Mouse (Mus musculus): Measurements from ENCODE around the gene Cdc25b. TPM values are rescaled to one million over a fixed set of nuclear protein-coding genes. Genes with fewer than 3 reads are reported as not detected.

Gene Cdc25b
- total and polyA plus RNA-seq, 2 experiments from 2014 or later, result 15.0 to 15.3 TPM

DNA sequence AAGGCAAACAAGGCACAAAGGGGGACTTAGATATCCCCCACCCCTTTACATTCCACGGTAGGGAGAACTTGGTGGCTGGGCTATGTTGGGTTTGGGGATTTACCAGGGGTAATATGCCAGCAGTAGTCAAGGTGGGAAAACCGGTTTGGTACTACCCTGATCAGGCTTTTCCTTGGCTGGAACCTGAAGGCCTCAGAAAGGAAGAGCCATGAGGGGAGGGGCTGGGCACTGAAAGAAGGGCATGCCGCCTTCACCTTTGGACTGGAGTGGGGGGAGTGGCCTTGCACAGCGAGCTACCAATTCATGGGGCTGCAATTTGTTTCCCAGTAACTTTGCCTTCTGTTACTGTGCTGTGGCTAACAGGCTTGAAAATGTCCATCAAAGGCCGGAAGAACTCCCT is 10.3 kb upstream of the Cdc25b start:
- 64% methylated on average over 5 of the region's 5 CpGs for WGBS
- H3K4me2 ChIP-seq (ENCODE audit: low read depth, low read length), result 0 out of 2 replicates have a peak overlapping the region, but pooled peaks have one; percentile 92
- H3K27ac ChIP-seq (ENCODE audit: low read depth), result 0 out of 2 replicates have a peak overlapping the region, but pooled peaks have one; percentile 1
- peaks cover 6% of the 10 kb centered on the region for H3K27me3 ChIP-seq (ENCODE audit: control insufficient read depth, insufficient read depth, low read length)
- H3K9ac ChIP-seq (replicated peaks; ENCODE audit: low read depth, low read length), result no peak overlapping the region
- peaks cover 38% of the 10 kb centered on the region for H3K4me1 ChIP-seq (ENCODE audit: control insufficient read depth, insufficient read depth)
- TF ChIP-seq CTCF (IDR thresholded peaks at IDR 0.05; ENCODE audit: low read depth) (no peak), EP300 (IDR thresholded peaks at IDR 0.05; ENCODE audit: low read depth) (no peak)
- no peak for DNase-seq (ENCODE audit: low spot score)
- no peak overlapping the region for H3K4me3 ChIP-seq (ENCODE audit: low read depth, low read length)
- no peak for ATAC-seq (ENCODE audit: insufficient read depth, low read depth)
- peaks cover 15% of the 10 kb centered on the region; the same call in 1 of the 2 replicates for H3K36me3 ChIP-seq (replicated peaks; ENCODE audit: control insufficient read depth, insufficient read depth, low read length)
- H3K9me3 ChIP-seq (replicated peaks; ENCODE audit: control insufficient read depth, low read length), result no peaks in the 10 kb centered on the region

DNA sequence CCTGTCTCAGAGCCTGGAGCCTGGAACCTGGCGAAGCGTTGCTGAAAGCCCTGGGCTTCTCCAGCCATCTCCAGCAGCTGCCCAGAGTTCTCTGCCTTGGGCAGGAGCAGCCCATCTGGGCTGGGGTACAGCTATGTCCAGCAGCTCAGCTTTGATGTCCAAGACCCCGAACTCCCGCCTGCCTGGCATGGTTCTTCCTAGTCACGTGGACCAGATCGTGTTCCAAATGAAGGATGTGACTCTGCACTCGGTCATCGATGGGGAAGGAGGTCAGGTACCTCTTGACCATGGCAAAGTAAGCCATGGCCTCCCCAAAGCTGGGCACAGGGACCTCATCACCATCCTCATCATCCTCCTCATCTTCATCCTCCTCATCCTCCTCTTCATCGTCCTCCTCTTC is 8.8 kb upstream of the Cdc25b start:
- H3K4me1 ChIP-seq (ENCODE audit: control insufficient read depth, insufficient read depth), result peaks cover 38% of the 10 kb centered on the region
- H3K4me2 ChIP-seq (ENCODE audit: low read depth, low read length), result peak overlapping the region; percentile 92
- H3K27me3 ChIP-seq (ENCODE audit: control insufficient read depth, insufficient read depth, low read length), result no peaks in the 10 kb centered on the region
- 87% methylated on average over 9 of the region's 9 CpGs for WGBS
- peaks cover 10% of the 10 kb centered on the region; the same call in 1 of the 2 replicates for H3K36me3 ChIP-seq (replicated peaks; ENCODE audit: control insufficient read depth, insufficient read depth, low read length)
- no peaks in the 10 kb centered on the region for H3K9me3 ChIP-seq (replicated peaks; ENCODE audit: control insufficient read depth, low read length)
- H3K4me3 ChIP-seq (ENCODE audit: low read depth, low read length), result peak overlapping the region; percentile 70; the same call in 1 of the 2 replicates
- ATAC-seq (ENCODE audit: insufficient read depth, low read depth) (no peak), DNase-seq (ENCODE audit: low spot score) (no peak)
- no peak overlapping the region for H3K27ac ChIP-seq (ENCODE audit: low read depth)
- TF ChIP-seq EP300 (IDR thresholded peaks at IDR 0.05; ENCODE audit: low read depth) (no peak), CTCF (IDR thresholded peaks at IDR 0.05; ENCODE audit: low read depth) (no peak)
- H3K9ac ChIP-seq (replicated peaks; ENCODE audit: low read depth, low read length), result no peak overlapping the region; the same call in 1 of the 2 replicates

DNA sequence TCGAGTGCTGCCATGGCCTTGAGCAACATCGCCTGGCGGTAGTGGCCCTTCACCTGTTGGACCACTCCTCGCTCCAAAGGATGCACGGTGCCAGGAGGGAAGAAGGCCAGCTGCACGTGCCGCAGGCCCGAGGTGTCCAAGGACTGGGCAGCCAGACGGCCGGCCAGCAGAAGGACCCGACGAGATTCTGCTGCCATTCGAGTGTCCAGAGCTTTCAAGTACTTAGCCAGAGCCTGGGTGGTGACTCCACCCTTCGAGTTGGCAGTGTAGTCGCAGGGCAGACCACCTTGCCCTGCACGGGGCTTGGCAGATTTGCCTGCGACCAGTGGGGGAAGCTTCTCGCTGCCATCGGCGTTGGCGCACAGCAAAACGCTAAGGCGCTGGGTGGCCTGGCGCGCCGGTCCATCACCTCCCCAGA is 7.9 kb upstream of the Cdc25b start:
- peak overlapping the region; percentile 97 for H3K9ac ChIP-seq (replicated peaks; ENCODE audit: low read depth, low read length)
- ATAC-seq (ENCODE audit: insufficient read depth, low read depth), result no peak
- 28% methylated on average over 26 of the region's 26 CpGs for WGBS
- H3K27ac ChIP-seq (ENCODE audit: low read depth), result peak overlapping the region; percentile 95; the same call in 1 of the 2 replicates
- peaks cover 38% of the 10 kb centered on the region for H3K4me1 ChIP-seq (ENCODE audit: control insufficient read depth, insufficient read depth)
- peak overlapping the region; percentile 70 for H3K4me3 ChIP-seq (ENCODE audit: low read depth, low read length)
- TF ChIP-seq EP300 (IDR thresholded peaks at IDR 0.05; ENCODE audit: low read depth) (no peak), CTCF (IDR thresholded peaks at IDR 0.05; ENCODE audit: low read depth) (no peak)
- no peaks in the 10 kb centered on the region for H3K27me3 ChIP-seq (ENCODE audit: control insufficient read depth, insufficient read depth, low read length)
- H3K4me2 ChIP-seq (ENCODE audit: low read depth, low read length), result peak overlapping the region; percentile 92
- H3K9me3 ChIP-seq (replicated peaks; ENCODE audit: control insufficient read depth, low read length), result no peaks in the 10 kb centered on the region
- no peak for DNase-seq (ENCODE audit: low spot score)
- peaks cover 10% of the 10 kb centered on the region; the same call in 1 of the 2 replicates for H3K36me3 ChIP-seq (replicated peaks; ENCODE audit: control insufficient read depth, insufficient read depth, low read length)

DNA sequence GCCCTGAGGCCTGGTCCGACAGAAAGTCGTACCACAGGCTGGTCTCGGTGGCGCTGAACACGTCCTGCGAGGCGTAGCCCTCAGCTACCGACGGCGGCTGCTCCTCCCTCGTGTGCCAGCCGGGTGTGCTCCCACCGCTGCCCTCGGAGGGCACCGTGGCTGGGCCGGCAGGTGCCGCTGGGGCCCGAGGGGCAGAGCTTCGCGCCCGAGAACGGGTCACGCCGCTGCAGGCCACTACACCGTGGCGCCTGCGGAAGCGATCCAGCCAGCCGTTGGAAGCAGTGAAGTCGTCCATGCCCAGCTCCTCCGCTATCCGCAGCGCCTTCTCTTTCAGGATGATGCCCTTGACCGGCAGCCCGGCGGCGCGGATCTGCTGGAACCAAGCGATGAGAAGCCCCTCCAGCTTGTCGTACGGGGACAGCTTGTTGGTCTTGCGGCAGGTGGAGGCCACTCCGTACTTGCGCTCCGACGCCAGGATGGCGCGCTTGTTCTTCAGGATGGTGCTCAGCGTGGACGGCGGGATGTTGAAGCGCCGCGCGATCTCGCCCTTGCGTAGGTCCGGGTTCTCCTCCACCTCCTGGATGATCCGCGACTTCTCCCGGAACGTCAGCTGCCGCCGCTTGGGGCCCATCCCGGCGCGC is 7.4 kb upstream of the Cdc25b start:
- Histone ChIP-seq H3K27ac (ENCODE audit: low read depth) (peak overlapping the region; percentile 95), H3K9ac (replicated peaks; ENCODE audit: low read depth, low read length) (peak overlapping the region; percentile 97), H3K36me3 (replicated peaks; ENCODE audit: control insufficient read depth, insufficient read depth, low read length) (peaks cover 10% of the 10 kb centered on the region; the same call in 1 of the 2 replicates), H3K4me1 (ENCODE audit: control insufficient read depth, insufficient read depth) (peaks cover 36% of the 10 kb centered on the region), H3K4me3 (ENCODE audit: low read depth, low read length) (peak overlapping the region; percentile 70), H3K27me3 (ENCODE audit: control insufficient read depth, insufficient read depth, low read length) (no peaks in the 10 kb centered on the region), H3K4me2 (ENCODE audit: low read depth, low read length) (peak overlapping the region; percentile 92), H3K9me3 (replicated peaks; ENCODE audit: control insufficient read depth, low read length) (no peaks in the 10 kb centered on the region)
- TF ChIP-seq EP300 (IDR thresholded peaks at IDR 0.05; ENCODE audit: low read depth), result no peak
- ATAC-seq (ENCODE audit: insufficient read depth, low read depth) (peak; percentile 69), DNase-seq (ENCODE audit: low spot score) (peak; percentile 65)
- WGBS, result under 1% methylated on average over 67 of the region's 67 CpGs

DNA sequence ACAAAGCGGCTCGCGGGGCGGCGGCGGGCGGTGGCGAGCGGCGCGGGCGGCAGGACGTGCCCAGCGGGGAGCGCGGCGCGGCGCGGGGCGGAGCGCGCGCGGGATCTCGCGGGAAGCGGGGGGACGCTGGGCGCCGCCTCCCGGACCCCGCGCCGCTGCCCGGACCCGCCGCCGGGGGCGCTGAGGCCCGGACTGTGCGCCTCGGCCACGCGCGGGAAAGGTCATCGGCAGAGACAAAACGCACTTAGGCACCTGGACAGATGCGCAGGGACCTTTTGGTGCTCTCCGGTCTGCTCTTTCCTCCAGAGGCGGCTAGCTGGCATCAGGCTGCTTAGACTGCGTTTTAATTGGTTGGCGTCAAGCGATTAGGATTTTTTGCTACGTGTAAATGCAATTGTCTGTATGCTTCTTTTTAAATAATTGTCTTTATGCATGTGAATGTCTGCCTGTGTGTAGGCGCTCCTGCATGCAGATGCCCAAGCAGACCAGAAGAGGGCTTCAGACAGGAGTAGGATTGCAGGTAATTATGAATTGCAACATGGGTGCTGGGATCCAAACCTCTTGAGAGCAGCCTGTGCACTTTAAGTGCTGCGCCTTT is 6.7 kb upstream of the Cdc25b start, which contains the start of gene Cenpb:
Gene Cenpb, minus strand, starts transcription at position 78 of the 598 bp plus-strand sequence.
- peaks cover 34% of the 10 kb centered on the region for H3K4me1 ChIP-seq (ENCODE audit: control insufficient read depth, insufficient read depth)
- H3K36me3 ChIP-seq (replicated peaks; ENCODE audit: control insufficient read depth, insufficient read depth, low read length), result peaks cover 10% of the 10 kb centered on the region; the same call in 1 of the 2 replicates
- ATAC-seq (ENCODE audit: insufficient read depth, low read depth) (peak; percentile 91), DNase-seq (ENCODE audit: low spot score) (peak; percentile 62)
- peak within 1 kb of the TSS; percentile 97 for H3K9ac ChIP-seq (replicated peaks; ENCODE audit: low read depth, low read length)
- TF ChIP-seq EP300 (IDR thresholded peaks at IDR 0.05; ENCODE audit: low read depth) (no peak), CTCF (IDR thresholded peaks at IDR 0.05; ENCODE audit: low read depth) (peak; percentile 49)
- no peaks in the 10 kb centered on the region for H3K27me3 ChIP-seq (ENCODE audit: control insufficient read depth, insufficient read depth, low read length)
- peak within 1 kb of the TSS; percentile 70 for H3K4me3 ChIP-seq (ENCODE audit: low read depth, low read length)
- H3K27ac ChIP-seq (ENCODE audit: low read depth), result peak within 1 kb of the TSS; percentile 95
- peak within 1 kb of the TSS; percentile 92 for H3K4me2 ChIP-seq (ENCODE audit: low read depth, low read length)
- 4% methylated on average over 28 of the region's 57 CpGs for WGBS
- no peaks in the 10 kb centered on the region for H3K9me3 ChIP-seq (replicated peaks; ENCODE audit: control insufficient read depth, low read length)

Measured in heart, postnatal 0 days (tissue).